ENCODE assay signal across 19 mouse cellular contexts in the genomic region with DNA sequence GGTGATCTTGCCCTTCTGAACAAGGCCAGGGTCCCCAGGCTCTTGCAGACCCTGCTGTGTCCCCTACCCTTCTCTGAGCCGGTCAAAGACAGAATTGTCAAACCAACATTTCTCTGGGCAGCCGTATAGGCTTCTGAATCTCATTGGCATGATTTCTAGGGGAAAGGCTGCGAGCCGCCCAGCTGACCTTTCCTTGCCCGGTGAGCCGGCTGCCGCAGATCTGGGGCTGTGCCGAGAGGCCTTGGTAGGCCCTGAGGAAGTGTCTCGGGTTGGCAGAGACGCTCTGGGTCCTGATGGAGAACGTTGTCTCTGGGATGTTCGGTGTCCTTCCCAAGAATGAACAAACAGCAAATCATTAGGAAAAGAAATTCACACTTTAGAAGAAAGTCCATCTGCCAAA.
"Had no signal": no experiment of that assay in that cellular context is flagged by ENCODE, and none has a peak within 500 bp of the region (broad histone marks: within the 10 kb centered on the region; RNA-seq: fewer than 3 reads in every experiment).

No protein-coding gene starts in this region.

- H3K27ac ChIP-seq: kidney, embryonic 15.5 days; limb, embryonic 12.5 days; limb, embryonic 15.5 days; liver, embryonic 14.5 days; macrophage; midbrain, embryonic 12.5 days; midbrain, embryonic 15.5 days; neural tube, embryonic 12.5 days; neural tube, embryonic 15.5 days; stomach, embryonic 15.5 days had no signal

- DNase-seq: kidney, postnatal 10 days; kidney, postnatal 36 days; left cerebral cortex, postnatal 4 days; liver, postnatal 0 days; lung, embryonic 14.5 days; retina, postnatal 1 day; right cerebral cortex, postnatal 25 days; spleen, adult 18-20 months; thymus, postnatal 25 days had no signal

- H3K4me3 ChIP-seq: kidney, embryonic 15.5 days; limb, embryonic 12.5 days; limb, embryonic 15.5 days; midbrain, embryonic 12.5 days; midbrain, embryonic 15.5 days; neural tube, embryonic 12.5 days; neural tube, embryonic 15.5 days; stomach, embryonic 15.5 days had no signal

- H3K4me1 ChIP-seq: kidney, embryonic 15.5 days; limb, embryonic 12.5 days; limb, embryonic 15.5 days; midbrain, embryonic 12.5 days; midbrain, embryonic 15.5 days; neural tube, embryonic 12.5 days; neural tube, embryonic 15.5 days; stomach, embryonic 15.5 days had no signal
